Mouse (Mus musculus): Measurements from ENCODE around the gene Igf1r.

Igf1r gene

DNA sequence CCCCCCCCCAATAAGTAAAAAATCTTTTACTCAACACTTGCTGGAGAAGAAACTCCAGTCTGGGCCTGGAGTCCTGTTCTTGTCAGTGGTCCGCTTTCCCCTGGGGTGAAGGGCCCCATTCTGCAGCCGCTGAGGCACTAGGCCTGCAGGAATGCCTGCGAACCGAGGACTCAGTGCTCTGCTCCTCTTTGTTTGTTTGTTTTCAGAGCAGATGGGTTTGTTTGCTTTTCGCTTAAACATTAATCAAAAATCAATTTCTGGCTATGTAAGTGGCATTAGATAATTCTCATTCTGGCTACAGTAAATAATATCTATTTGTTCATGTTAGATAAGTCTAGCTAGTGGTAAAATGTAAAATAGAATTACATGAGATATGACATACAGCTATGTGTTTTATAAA, 167.0 kb downstream of the Igf1r start:
- no peak for DNase-seq (ENCODE audit: low spot score in 2 of 2)

DNA sequence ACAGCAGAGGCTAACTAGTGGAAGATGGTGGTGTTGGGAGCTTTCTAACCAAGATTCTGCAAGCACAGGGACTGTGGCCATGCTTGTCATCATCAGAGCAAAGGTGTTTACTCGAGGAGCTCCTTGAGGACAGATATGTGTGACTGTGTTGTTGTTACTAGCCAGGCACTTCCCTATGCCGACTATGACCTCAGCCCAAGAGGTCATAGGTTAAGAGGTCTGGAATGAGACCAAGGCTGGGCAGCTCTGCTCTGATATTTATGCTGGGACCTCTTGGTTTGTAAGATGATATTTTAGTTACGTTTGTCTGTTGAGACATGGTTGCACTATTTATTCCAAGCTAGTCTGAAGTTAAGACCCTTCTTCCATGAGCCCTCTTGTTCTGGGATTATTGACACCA, 169.8 kb downstream of the Igf1r start:
- no peak for DNase-seq (ENCODE audit: low spot score in 2 of 2)

DNA sequence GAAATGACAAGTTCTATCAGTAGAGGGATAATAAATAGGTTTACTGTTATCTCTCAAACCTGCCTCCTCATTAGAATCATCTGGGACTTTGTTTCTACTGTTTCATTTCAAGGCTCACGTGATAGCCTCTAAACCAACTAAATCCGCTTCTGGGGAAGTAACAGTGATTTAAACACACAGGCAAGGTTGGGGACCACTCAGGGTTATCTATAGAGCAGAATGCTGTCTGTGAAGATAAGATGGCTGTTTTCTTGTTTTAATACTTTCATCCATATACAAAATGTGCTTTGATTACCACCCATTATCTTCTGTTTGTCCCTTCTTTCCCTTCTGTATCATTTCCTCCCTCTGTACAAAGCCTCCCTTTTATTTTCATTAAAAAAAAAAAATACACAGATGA, 172.7 kb downstream of the Igf1r start:
- no peak for DNase-seq (ENCODE audit: low spot score in 2 of 2)

DNA sequence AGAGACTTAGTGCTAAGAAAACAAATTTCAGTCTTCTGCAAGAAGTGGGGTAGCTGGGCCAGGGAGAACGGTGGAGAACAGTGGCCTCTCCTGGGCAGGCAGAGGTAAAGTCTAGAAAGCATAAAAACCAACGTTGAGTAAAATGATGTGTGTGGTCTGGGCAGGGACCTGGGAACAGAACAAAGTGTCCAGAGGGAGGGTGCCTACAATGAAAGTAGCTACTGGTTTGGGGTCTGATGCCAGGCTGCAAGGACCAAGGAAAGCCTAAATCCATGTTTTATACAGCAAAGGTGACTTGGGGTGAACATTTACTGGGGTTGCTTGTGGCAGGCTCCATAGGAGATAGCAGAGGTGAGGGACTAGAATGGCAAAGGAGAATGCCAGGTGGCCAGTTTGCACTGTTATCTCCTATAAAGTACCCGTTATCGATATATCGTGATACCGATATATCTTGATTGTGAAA, 175.2 kb downstream of the Igf1r start:
- peak; percentile 20 to 38 for DNase-seq (ENCODE audit: low spot score in 2 of 2)

DNA sequence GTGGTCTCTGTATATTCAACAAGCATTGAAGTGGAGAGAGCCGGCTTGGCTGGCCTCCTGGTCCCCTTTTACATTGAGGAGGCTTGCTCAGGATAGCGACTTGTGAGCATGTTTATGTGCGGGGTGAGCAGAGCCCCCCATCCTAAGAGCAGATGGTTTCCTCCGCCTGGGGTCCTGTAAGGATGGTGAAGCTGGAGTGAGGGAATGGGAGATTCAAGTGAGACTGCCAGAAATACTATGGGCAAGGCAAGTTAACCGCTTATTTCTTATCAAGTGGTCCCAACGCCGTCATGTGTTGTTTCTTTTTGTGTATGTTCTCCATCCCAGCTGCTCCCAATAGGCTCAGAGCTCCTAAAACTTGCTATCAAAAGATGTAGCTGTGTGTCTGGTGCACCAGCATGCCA, 175.6 kb downstream of the Igf1r start:
- DNase-seq (ENCODE audit: low spot score in 2 of 2), result peak in 1 of 2 experiments; percentile 2

DNA sequence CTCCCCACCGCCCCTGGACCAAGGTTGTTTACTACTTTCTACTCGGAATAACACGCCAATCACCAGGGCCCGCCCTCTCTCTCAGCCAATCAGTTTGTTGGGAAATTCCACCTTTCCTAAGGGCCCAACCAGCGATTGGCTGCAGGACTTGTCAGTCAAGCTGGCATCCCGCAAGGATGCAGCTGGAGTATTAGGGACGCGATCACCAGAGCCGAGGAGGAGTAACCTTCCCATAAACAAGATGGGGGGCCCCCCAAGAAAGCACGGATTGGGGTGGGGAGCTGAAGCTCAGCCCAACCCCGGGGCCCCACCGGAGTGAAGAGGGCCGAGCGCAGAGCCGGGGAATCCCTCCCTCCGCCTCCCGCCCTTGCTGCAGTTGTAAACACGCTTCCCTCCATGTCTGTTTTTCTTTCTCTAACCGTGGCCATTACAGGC, 176.5 kb downstream of the Igf1r start:
- DNase-seq (ENCODE audit: low spot score in 2 of 2), result peak; percentile 93 to 94

DNA sequence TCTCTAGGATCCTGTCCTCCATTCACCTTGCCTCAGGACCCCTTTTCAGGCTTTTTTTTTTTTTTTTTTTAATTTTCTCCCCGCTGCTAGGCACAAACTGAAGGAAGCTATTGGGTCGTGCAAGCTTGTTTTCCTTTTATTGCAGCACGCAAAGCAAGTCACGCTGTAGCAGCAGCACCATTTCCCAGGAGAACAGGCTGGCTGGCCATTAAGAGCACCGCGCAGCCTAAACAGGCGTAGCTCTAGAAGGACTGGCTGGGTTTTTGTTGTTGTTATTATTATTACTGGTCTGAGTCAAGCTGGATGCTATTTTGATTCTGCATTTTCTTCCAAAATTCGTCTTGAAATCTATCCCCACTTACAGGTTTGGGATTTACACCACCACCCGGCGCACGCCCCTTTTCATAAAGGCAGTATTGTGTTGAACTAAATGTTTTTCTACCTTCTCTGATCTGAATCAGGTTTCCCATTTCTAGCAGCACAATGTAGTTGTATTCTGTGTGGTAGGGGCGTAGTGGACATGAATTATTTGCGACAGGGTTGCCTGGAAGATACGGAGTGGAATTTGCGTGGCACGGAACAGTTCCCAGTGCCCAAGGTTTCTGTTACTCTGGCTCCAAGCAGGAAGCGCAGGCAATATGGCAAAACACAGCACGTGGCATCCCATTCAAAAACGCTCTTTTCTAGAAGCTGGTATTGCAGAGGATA, 177.1 kb downstream of the Igf1r start:
- peak; percentile 49 to 52 for DNase-seq (ENCODE audit: low spot score in 2 of 2)

DNA sequence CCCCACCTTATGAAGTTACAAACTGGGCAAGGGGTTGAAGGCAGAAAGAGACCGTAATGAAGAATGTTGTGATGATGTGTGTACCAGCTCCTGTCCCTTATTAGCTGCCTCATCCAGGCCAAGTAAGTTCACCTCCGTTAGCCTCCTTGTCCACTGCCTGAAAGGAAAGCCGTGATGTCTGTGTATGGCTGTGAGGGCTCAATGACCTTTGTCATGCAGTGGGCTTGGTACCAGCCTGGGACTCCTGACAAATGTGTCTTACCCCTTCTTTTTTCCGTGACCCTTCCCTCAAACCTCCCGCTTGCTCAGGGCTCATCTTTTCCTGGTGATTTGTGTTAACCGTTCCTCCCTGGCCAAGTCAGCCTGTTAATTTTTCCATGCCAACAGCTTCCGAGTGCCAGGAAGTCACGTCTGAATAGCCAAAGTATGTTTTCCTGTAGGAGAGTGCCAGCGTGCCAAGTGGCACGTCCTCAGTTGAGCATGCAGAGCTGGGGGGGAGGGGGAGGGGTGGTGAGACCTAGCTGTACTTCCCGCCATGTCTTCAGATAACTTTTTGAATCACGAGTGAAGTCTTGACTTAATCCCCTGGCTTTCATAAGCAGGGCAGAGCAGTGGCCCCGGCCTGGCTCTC, 178.4 kb downstream of the Igf1r start:
- DNase-seq (ENCODE audit: low spot score in 2 of 2), result no peak

DNA sequence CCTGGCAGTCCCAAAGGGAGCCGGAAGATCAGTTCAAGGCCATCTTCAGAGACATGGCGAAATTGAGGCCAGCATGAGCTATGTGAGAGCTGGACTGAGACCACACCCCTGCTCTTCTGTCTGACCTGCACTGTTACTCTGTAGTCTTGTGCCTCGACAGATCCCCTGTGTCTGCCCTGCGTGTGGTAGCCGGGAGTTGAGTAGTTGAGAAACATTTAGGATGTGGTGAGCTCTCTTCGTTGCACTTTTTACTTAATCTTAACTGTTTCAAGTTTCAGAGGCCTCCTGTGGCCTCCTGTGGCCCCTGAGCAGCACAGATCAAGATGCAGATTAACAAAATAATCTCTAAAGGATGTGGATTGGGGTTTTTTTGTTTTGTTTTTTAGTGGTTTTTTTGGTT, 181.1 kb downstream of the Igf1r start:
- peak in 1 of 2 experiments; percentile 3 for DNase-seq (ENCODE audit: low spot score in 2 of 2)

DNA sequence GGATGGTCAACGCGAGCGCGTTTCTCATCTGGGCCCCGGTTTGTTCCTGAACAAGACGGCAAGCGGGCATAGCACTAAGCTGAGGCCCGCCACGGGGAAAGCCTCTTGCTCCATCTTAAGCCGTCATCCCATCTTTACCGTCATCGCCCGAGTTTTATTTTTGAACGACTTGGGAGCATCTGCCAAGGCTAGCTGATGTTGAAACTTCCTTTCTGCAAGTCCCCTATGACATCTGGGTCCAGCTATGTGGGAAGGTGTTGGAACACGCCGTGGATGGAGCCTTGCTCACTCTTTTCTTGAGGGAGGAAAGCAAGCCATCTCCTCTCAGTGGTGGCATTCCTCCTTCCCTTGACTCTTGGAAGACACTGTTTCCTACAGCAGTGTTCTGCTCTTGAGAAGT, 182.3 kb downstream of the Igf1r start:
- DNase-seq (ENCODE audit: low spot score in 2 of 2), result no peak

DNA sequence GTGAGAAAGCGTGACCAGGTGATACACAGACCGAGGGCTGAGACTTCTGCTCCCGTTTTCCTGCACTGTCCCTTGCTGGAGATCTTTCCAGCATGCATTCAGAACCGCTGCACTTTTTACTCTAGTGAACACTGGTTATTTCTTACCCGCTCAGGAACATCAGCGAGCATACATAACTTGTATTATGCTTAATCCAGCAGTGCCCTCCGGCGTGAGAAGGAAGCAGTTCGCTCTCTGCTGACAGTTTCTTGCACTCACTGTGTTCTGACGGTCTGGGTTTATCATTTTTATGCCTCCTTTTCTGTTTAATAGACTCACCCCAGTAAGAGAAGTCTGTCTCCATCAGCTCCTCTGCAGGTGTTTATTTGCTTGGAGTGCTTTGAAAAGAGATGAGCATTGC, 183.4 kb downstream of the Igf1r start:
- no peak for DNase-seq (ENCODE audit: low spot score in 2 of 2)

DNA sequence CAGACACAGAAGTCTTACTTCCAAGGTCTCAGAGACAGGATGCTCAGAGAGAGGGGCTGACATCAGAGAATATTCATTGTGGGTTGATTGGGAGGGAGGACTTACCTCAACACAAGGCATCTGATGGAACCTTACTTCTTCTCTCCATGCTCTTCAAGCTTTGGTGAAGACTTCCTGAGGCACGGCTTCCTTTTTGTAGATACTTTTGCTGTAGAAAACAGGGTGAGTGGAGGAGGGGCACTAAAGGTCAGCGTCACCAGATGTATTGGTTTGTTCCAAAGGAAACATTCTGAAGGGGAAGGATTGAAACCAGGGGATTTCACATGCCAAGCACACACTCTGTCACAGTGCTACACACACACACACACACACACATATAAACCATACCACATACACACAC, 186.8 kb downstream of the Igf1r start:
- no peak for DNase-seq (ENCODE audit: low spot score in 2 of 2)

DNA sequence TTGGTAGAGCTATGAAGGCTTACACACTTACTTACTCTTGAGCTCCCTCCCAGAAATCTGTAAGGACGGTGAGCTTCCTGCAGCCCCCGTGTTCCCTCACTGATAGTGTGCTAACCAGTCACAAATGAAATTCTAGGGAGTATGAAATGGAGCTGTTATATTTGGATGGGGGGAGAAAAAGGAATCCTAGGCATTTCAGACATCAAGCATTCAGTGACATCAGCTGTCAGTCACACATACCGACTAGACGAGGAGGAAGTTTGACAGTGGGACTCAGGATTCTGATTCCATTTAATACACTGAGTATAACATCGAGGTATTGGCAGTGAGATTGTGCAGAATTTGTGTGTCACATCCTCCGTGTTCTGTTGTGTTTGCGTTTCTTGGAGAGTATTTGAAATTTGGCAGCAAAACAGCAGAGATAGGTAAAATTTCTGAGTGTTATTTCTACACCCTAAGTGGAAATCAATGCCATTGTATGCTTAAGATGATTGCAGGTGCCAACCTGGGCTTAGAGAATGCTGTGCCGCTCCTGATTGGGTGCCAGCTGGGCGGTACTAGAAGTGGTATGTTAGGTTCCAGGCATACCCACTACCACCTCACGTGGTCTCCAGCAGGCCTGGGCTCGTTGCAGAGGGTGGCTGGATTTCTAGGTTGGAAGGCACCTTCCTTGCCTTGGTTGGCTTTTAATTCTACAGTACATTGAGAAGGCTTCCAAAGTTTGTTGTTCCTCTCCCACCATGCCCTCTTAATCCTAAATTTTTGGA, 187.6 kb downstream of the Igf1r start:
- no peak for DNase-seq (ENCODE audit: low spot score in 2 of 2)

DNA sequence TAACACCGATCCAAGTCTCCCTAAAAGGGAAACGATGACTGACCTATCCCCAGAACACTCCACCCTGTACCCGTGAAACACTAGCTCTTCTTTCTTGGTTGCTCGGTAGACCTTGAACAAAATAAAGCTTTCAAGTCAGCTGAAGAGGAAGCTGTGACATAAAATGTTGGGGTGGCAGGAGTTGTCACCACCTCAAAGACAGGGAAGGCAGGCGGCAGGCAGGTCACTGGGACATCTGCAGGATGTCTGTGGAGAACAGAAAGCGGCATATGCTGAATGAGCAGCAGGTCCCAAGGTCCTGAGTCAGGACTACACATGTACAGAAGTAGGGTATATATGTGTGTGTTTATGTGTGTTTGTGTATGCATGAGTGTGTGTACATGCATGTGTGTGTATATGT, 191.6 kb downstream of the Igf1r start:
- no peak for DNase-seq (ENCODE audit: low spot score in 2 of 2)

DNA sequence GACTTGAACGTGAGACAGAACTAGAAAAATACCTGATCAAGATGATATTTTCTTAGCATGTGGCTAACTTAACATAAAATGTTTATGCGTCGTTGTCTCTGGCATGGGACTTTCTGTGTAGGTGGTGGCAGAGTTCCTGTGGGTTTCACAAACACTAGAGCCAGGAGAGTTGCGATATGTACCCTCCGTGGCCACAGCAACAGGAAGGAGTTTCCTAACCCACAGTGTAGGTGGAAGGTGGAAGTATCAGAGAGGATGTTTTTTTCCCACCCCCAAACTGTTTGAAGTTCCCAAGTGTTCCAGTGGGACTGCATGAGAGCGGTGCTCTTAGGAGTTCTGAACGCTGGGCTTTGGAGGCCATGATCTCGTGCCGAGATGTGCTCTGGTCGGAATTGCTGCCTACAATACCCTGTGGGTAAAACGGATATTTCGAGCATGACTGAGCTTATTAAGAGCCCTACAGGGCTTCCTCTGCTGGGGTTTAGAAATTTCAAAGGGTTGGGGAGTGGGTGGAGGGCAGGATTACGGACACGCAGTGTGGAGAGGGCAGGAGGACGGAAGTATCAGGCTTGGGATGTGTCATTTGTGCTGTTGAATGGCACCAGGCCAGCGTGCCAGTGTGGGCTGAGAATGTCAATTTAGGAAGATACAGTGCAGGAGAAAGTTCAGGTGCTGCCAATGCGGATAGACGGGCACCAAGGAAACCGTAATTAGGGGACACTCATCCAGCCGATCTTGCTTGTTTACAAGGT, 195.8 kb downstream of the Igf1r start:
- DNase-seq (ENCODE audit: low spot score in 2 of 2), result no peak

DNA sequence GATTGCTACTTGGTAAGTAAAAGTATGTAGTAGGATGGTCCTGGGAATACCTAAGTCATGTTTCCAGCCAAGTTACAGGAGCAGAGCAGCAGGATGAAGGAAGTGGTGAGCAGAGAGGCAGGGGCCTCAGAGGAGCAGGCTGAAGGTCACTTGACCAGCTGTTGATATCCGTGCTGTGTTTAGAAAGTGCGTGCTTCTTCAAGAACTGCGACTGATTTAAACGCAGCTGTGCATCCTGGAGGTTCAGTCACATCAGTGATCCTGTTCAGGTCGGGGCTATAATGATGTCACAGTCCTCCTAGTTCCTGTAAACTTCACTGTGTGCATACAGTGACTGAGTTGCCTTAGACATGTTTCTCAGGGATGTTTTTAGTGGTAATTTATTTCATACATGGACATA, 199.3 kb downstream of the Igf1r start:
- DNase-seq (ENCODE audit: low spot score in 2 of 2), result no peak

DNA sequence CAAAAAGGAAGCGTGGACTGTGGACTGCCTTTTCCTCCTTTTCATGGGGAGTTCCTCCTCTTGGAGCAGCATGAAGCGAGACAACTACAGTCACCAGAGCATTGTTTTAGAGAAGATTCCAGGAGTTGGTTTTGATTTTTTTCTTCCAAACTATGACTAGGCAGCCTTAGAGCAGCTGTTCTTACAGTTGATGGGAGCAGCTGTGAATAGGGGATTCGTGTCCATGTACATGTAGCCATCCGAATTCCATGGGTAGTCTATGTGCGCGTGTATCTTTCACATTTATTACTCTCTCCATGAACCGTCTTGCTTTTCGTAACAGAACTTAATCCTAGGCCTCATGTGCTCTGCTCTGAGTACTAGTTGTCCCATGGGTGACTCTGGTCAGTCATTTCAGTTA, 199.8 kb downstream of the Igf1r start:
- DNase-seq (ENCODE audit: low spot score in 2 of 2), result no peak

DNA sequence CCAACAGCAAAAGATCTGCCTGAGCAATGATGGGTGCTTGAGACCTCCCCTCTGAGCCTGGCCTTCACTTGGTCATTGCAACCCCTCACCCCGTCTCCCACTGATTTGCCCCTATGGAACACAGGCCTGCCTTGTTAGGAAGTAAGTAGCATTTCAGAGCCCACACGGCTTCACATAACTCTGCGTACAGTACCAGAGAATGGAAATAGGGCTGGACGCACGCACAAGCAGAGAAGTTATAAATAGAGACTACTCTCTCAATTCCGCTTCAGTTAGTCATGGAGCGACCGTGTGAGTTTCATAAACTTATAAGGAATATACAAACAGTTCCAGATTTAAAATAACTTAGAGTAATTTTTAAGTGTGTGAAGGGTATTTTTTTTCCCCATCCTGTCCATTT, 200.6 kb downstream of the Igf1r start:
- DNase-seq (ENCODE audit: low spot score in 2 of 2), result no peak

DNA sequence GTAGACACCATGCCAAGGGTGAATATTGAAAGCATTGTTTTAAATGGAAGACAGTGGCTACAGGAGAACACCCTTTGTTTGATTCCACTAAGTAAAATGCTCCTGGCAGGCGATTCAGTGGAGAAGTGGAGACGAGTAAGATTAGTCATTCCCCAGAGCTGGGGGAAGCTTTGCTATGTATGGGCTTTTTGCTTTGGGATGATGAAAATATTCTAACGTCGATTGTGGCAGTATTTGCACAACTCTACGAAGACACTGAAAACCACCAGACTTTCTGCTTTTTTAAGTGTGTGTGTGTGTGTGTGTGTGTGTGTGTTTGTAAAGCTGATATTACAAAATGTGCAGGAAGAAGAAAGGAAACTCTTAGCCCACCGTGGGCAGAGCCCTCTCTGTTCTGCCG, 202.0 kb downstream of the Igf1r start:
- no peak for DNase-seq (ENCODE audit: low spot score in 2 of 2)

DNA sequence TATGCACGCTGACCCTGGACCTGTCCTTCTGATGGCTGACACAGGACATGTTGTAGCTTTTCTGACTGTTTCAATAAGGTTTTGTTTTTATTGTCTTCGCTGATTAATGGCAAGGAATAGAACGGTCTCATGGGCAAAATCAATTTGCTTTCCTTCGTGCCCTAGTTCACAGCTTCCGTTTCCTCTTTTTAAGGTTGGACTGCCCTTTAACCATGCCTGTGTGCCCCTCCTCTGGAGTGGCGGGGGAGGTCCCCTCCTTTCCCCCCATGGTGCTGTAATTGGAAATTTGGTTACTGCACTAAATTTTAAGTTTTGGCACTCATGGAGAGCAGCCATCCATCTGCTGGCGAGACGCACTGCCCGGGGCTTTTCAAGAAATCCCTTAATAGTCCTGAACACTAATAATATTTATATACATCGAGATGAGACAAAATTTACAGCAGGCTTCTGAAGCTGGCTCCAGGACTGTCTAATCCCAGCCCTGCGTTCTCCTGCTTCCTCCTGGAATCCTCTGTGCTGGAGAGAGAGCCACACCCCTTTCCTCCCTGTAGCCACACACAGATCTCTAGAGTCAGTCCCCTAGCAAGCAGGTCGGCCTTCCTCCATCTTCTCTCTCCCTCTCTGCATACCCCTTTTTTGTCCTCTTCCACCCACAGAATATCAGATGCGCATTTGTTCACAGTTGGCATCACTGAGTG, 207.6 kb downstream of the Igf1r start:
- no peak for DNase-seq (ENCODE audit: low spot score in 2 of 2)

DNA sequence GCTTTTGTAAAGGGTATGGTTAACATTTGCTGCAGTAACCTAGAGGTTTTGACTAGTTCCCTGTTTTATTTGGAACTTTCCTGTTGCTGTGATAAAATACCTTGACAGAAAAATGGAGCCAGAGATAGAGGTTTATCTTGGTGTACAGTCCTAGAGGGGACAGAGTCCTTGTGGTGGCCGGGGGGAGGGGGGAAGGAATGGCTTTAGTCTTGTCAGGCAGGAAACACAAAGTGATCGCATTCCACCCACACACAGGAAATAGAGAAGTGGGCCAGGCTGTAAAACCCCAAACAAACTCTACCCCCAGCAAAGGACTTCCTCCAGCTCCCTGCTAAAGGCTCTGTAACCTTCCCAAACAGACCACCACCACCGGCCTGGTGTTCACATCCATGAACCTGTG, 211.4 kb downstream of the Igf1r start:
- DNase-seq (ENCODE audit: low spot score in 2 of 2), result no peak

DNA sequence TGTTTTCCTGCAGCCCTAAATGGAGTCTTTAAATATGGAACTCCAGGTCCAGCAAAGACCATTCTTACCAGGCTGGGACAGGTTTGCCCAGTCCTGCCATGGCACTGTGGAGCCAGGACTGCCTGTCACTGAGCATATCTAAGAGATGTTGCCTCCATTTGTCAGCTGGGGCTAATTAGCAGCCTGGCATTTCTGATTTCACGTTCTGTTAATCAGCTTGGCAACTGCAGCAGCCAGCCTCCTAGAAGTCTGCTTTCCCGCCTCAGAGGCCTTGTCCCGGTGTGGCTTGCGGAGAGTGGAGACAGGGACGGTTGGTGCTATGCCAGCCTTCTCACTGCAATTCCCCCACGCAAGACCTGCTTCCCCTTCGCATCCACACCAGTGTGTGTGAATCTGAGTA, 220.1 kb downstream of the Igf1r start:
- no peak for DNase-seq (ENCODE audit: low spot score in 2 of 2)

Data from natural killer cell, adult 2 months (primary cell).